ENCODE assay signal across 8 mouse cellular contexts in the genomic region with DNA sequence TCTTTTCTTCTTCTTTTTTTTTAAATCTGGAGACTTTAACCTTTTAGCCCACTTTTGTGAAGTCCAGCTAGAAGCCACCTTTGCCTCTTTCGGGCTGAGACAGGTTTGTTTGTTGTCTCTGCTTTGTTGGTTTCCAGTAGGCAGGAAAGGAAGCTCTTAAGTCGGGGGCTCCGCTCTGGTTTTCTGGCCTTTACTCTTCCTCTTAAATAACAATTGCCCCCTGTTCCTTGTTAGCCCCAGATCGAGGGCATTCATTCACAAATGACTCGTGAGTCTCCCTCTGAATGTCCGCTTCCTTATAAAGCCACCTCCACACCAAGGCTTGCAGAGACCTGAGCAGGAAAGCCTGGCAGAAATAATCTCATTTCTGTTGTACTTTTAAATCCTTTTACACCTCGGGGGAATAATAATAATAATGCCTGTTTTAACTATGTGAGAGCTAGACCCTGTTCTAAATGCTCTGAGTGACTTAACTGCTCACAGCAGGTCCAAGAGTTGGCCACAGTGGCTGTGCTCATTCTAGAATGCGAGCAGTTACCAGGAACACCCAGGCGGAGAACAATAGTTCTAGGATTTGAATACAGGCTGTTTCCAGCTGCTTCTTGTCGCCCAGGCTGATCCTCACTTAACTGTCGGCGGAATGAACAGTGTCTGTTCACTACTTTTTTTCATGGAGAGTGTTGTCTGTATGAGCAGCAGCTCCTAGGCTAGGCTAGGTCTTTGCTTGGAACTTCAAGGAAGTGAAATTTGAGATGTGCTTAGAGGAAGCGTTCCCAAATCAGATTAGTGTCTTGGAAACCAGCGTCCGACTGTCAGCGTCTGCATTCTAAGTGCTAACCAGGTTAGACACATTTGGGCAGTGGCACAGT. TPM values are rescaled to one million over a fixed set of nuclear protein-coding genes. Genes with fewer than 3 reads are reported as not detected.
A peak's percentile ranks its signal among the peaks of the same experiment; 100 is the strongest.
DNase-seq lines count a peak whose midpoint lies in the region; ATAC-seq lines count a peak whose summit lies in the region.

No protein-coding gene starts in this region.

- H3K9ac ChIP-seq in embryonic facial prominence, embryonic 12.5 days: no peak overlapping the region
- H3K9ac ChIP-seq in hindbrain, embryonic 13.5 days: no peak overlapping the region; the same call in 1 of the 2 replicates
- H3K9ac ChIP-seq in liver, embryonic 15.5 days: no peak overlapping the region

- peak; percentile 38 for DNase-seq in kidney, adult 18-20 months
- no peak for DNase-seq in kidney, adult 11 months
- DNase-seq in ovary, postnatal 10 days (ENCODE audit: low spot score): no peak
- no peak for DNase-seq in cerebellum, adult 8-10 months
- no peak for DNase-seq in spleen, postnatal 14 days (ENCODE audit: low spot score in 2 of 2)

- no peaks in the 10 kb centered on the region for H3K27me3 ChIP-seq in embryonic facial prominence, embryonic 12.5 days
- 0 out of 2 replicates have a peak, but pooled peaks cover 10% of the 10 kb centered on the region for H3K27me3 ChIP-seq in hindbrain, embryonic 13.5 days
- peaks cover 7% of the 10 kb centered on the region; the same call in 1 of the 2 replicates for H3K27me3 ChIP-seq in liver, embryonic 15.5 days

- no peaks in the 10 kb centered on the region for H3K9me3 ChIP-seq in embryonic facial prominence, embryonic 12.5 days
- H3K9me3 ChIP-seq in hindbrain, embryonic 13.5 days: no peaks in the 10 kb centered on the region
- H3K9me3 ChIP-seq in liver, embryonic 15.5 days (replicated peaks): no peaks in the 10 kb centered on the region

- H3K27ac ChIP-seq in embryonic facial prominence, embryonic 12.5 days: peak overlapping the region; percentile 100
- peak overlapping the region; percentile 100 for H3K27ac ChIP-seq in hindbrain, embryonic 13.5 days
- H3K27ac ChIP-seq in liver, embryonic 15.5 days (replicated peaks): peak overlapping the region; percentile 99

- ATAC-seq in embryonic facial prominence, embryonic 12.5 days (ENCODE audit: insufficient number of reproducible peaks, insufficient read depth, low FRiP score, low TSS enrichment): no peak
- ATAC-seq in hindbrain, embryonic 13.5 days (ENCODE audit: low FRiP score): no peak
- no peak for ATAC-seq in liver, embryonic 15.5 days (ENCODE audit: insufficient read depth)

- no peaks in the 10 kb centered on the region for H3K36me3 ChIP-seq in embryonic facial prominence, embryonic 12.5 days
- H3K36me3 ChIP-seq in hindbrain, embryonic 13.5 days: no peaks in the 10 kb centered on the region
- H3K36me3 ChIP-seq in liver, embryonic 15.5 days (replicated peaks): no peaks in the 10 kb centered on the region

- 5% methylated on average over 16 of the region's 16 CpGs for WGBS in embryonic facial prominence, embryonic 12.5 days
- 5% methylated on average over 16 of the region's 16 CpGs for WGBS in hindbrain, embryonic 13.5 days
- WGBS in liver, embryonic 15.5 days (ENCODE audit: insufficient replicate concordance): 22% methylated on average over 16 of the region's 16 CpGs

- H3K4me1 ChIP-seq in embryonic facial prominence, embryonic 12.5 days: peaks cover 20% of the 10 kb centered on the region
- peaks cover 22% of the 10 kb centered on the region for H3K4me1 ChIP-seq in hindbrain, embryonic 13.5 days (replicated peaks)
- peaks cover 50% of the 10 kb centered on the region for H3K4me1 ChIP-seq in liver, embryonic 15.5 days (replicated peaks)

- H3K4me2 ChIP-seq in embryonic facial prominence, embryonic 12.5 days (replicated peaks): peak overlapping the region; percentile 57
- H3K4me2 ChIP-seq in hindbrain, embryonic 13.5 days: peak overlapping the region; percentile 23; the same call in 1 of the 2 replicates
- peak overlapping the region; percentile 85 for H3K4me2 ChIP-seq in liver, embryonic 15.5 days

- H3K4me3 ChIP-seq in embryonic facial prominence, embryonic 12.5 days: 0 out of 2 replicates have a peak overlapping the region, but pooled peaks have one; percentile 1
- no peak overlapping the region for H3K4me3 ChIP-seq in hindbrain, embryonic 13.5 days
- H3K4me3 ChIP-seq in liver, embryonic 15.5 days (replicated peaks): peak overlapping the region; percentile 20

RNA-seq across cellular contexts. Expression of a gene that starts 59.3 kb away (rescaled TPM):
- 37.5 and 40.1 TPM in 2 replicates for polyA plus RNA-seq in embryonic facial prominence, embryonic 12.5 days (2016; fragmentation: Nextera tagmentation; extraction: Ambion mirVana)
- 35.6 and 37.4 TPM in 2 replicates for polyA plus RNA-seq in hindbrain, embryonic 13.5 days (2015; fragmentation: Nextera tagmentation; extraction: Ambion mirVana)
- polyA plus RNA-seq in liver, embryonic 15.5 days (2015; fragmentation: Nextera tagmentation; extraction: Ambion mirVana): 7.6 and 9.3 TPM in 2 replicates

Comparison
In these comparisons a context has a peak if more than half of its experiments do, and no peak if none do; other contexts are left out.
1. H3K4me2 ChIP-seq: peak in every context shown above with its lines; median percentile 85 in liver, embryonic 15.5 days; 57 in embryonic facial prominence, embryonic 12.5 days; 23 in hindbrain, embryonic 13.5 days.